Comparison of ENCODE assay signal across 8 mouse cellular contexts in the genomic region with DNA sequence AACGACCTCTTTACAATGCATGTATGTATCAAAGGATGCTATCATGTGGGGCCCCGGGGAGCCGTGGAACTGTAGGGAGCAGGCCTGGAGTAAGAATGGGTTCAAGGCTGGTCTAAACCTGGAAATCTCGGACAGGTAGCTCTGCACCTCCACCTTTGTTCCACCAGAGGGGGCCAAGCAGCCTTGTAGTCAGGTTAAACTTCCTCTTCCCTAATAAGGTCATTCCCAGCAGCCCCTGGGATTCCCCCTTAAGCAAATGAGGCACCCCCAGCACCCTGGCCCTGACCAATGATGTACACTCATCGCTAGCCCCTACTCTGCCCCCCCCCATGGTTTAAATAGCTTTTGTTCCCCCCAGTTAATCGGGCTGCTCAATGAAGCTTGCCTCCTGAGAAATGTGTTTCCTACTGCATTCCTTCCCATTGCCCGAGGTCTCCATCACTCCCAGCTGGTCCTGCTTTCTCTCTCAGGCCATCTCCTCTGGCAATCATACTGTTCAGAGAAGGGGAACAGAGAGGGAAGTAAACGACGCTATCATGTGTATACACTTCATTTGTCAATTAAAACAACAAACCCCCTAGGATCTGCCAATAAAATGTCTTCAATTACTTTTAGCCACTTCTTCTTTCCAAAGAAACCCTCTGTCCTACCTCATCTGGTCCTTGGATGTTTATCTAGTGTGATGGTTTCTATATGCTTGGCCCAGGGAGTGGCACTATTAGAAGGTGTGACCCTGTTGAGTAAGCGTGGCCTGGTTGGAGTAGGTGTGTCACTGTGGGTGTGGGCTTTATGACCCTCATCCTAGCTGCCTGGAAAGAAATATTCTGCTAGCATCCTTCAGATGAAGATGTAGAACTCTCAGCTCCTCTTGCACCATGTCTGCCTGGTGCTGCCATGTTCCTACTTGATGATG. TPM values are rescaled to one million over a fixed set of nuclear protein-coding genes. Genes with fewer than 3 reads are reported as not detected.
DNase-seq lines count a peak whose midpoint lies in the region; ATAC-seq lines count a peak whose summit lies in the region.

No protein-coding gene starts in this region.

- no peaks in the 10 kb centered on the region for H3K9me3 ChIP-seq in hindbrain, embryonic 12.5 days (replicated peaks)

- no peak overlapping the region for H3K4me2 ChIP-seq in hindbrain, embryonic 12.5 days (replicated peaks)

- no peaks in the 10 kb centered on the region for H3K4me1 ChIP-seq in hindbrain, embryonic 12.5 days

- no peak overlapping the region for H3K4me3 ChIP-seq in hindbrain, embryonic 12.5 days

- H3K27me3 ChIP-seq in hindbrain, embryonic 12.5 days = no peaks in the 10 kb centered on the region

- H3K27ac ChIP-seq in hindbrain, embryonic 12.5 days = no peak overlapping the region

- 58% methylated on average over 10 of the region's 10 CpGs for WGBS in hindbrain, embryonic 12.5 days

- intact Hi-C loops in left cerebral cortex, postnatal 25 days (cut with DNase I) = loop anchor here (2.0 kb wide), 1 partner anchor 242 kb away; no protein-coding TSS in a partner anchor

- no peak overlapping the region for H3K9ac ChIP-seq in hindbrain, embryonic 12.5 days

- DNase-seq in frontal cortex, postnatal 10 days (ENCODE audit: low spot score in 2 of 2) = no peak
- DNase-seq in A20 (ENCODE audit: low read depth, low spot score) = peak; percentile 52
- DNase-seq in cerebellum, adult 8-10 months = peak; percentile 9
- DNase-seq in left cerebral cortex, postnatal 25 days (ENCODE audit: low spot score in 2 of 2) = peak; percentile 23 to 40
- DNase-seq in natural killer cell, adult 2 months (ENCODE audit: low spot score in 2 of 2) = peak; percentile 4 to 36
- DNase-seq in yolk sac, embryonic 10.5 days (ENCODE audit: low spot score) = no peak

- H3K36me3 ChIP-seq in hindbrain, embryonic 12.5 days = no peaks in the 10 kb centered on the region

- peak; percentile 50 for ATAC-seq in frontal cortex, adult (ENCODE audit: low TSS enrichment)
- ATAC-seq in hindbrain, embryonic 12.5 days (ENCODE audit: low FRiP score) = peak; percentile 54; the same call in 1 of the 2 replicates

RNA-seq across cellular contexts. Expression of gene Slc44a5, which starts 11.4 kb away (rescaled TPM):
- polyA plus RNA-seq in hindbrain, embryonic 12.5 days (2016; fragmentation: Nextera tagmentation; extraction: Ambion mirVana) = 5.7 and 6.1 TPM in 2 replicates
- total RNA-seq in left cerebral cortex, postnatal 25 days (2021) = 10 to 100 TPM in 1 of 2 experiments, 1 to 10 TPM in 1; 8.7 to 10.3 TPM

RNA-seq across cellular contexts. Expression of gene Acadm, which starts 40.3 kb away (rescaled TPM):
- polyA plus RNA-seq in hindbrain, embryonic 12.5 days (2016; fragmentation: Nextera tagmentation; extraction: Ambion mirVana) = 61.0 and 68.9 TPM in 2 replicates
- total RNA-seq in left cerebral cortex, postnatal 25 days (2021) = 10 to 100 TPM; 39.9 to 46.3 TPM

Comparison
In these comparisons a context has a peak if more than half of its experiments do, and no peak if none do; other contexts are left out.
1. DNase-seq: peak in A20 (single experiment), cerebellum, adult 8-10 months (single experiment), left cerebral cortex, postnatal 25 days (2 of 2) and natural killer cell, adult 2 months (2 of 2); none in frontal cortex, postnatal 10 days (0 of 2) and yolk sac, embryonic 10.5 days (single experiment).